Mouse (Mus musculus) spleen, adult 2 months (tissue): ENCODE data around the gene Ginm1. TPM values are rescaled to one million over a fixed set of nuclear protein-coding genes. Genes with fewer than 3 reads are reported as not detected.

Experiments used
- DNase-seq, 2 experiments: peaks; one replicate each; pipeline versions ENCODE4 v3.0.0 to v3.0.0-alpha.2; 2012 to 2021; ENCODE audit warnings: low spot score in 2 of 2, low read depth in 1 of 2
- H3K27ac ChIP-seq: fragments of 200-500 bp; 2 replicates; pipeline ENCODE4 v1.5.1; 2012; ENCODE audit warnings: low read length, inconsistent platforms; ENCODE audit not compliant: insufficient read depth
- H3K27me3 ChIP-seq: fragments of 200-500 bp; 2 replicates; pipeline ENCODE4 v1.6.1; 2012; ENCODE audit warnings: mild to moderate bottlenecking, moderate library complexity, low read length, inconsistent platforms; ENCODE audit not compliant: control insufficient read depth, insufficient read depth
- H3K36me3 ChIP-seq: fragments of 200-500 bp; 2 replicates; pipeline ENCODE4 v1.6.1; 2012; ENCODE audit warnings: mild to moderate bottlenecking, low read length, inconsistent platforms; ENCODE audit not compliant: control insufficient read depth, insufficient read depth
- H3K4me1 ChIP-seq: fragments of 200-500 bp; 2 replicates; pipeline ENCODE4 v1.6.1; 2011; ENCODE audit warnings: inconsistent platforms; ENCODE audit not compliant: control insufficient read depth, insufficient read depth, insufficient read length
- H3K4me3 ChIP-seq: fragments of 200-500 bp; 2 replicates; pipeline ENCODE4 v1.5.1; 2011; ENCODE audit warnings: mild to moderate bottlenecking, inconsistent platforms; ENCODE audit not compliant: insufficient read depth, insufficient read length; ENCODE audit errors: extremely low read depth
- CTCF ChIP-seq: fragments of 200-500 bp; IDR thresholded peaks from 2 replicates; pipeline ENCODE4 v1.5.1; 2011; ENCODE audit warnings: mild to moderate bottlenecking, inconsistent platforms; ENCODE audit not compliant: insufficient read depth, insufficient read length, insufficient replicate concordance; ENCODE audit errors: extremely low read depth
- POLR2A ChIP-seq: fragments of 200-500 bp; IDR thresholded peaks from 2 replicates; pipeline ENCODE4 v1.6.1; 2011; ENCODE audit warnings: low read depth, low read length, inconsistent platforms
- WGBS: fragments of 180-500 bp; shearing (Covaris S2); methylation state at CpG from one replicate; pipeline ENCODE4 v1.1.7; 2018; 5-methylcytosine and 5-hydroxymethylcytosine counted together
- polyA plus RNA-seq: library from polyadenylated mRNA; depleted of rRNA; stranded (reverse); fragments of >200 nt; gene quantifications from 2 replicates; pipeline ENCODE4 v1.2.3, GENCODE M21; 2012

Gene Ginm1
- polyA plus RNA-seq, 1 experiment: 9.2 TPM

DNA sequence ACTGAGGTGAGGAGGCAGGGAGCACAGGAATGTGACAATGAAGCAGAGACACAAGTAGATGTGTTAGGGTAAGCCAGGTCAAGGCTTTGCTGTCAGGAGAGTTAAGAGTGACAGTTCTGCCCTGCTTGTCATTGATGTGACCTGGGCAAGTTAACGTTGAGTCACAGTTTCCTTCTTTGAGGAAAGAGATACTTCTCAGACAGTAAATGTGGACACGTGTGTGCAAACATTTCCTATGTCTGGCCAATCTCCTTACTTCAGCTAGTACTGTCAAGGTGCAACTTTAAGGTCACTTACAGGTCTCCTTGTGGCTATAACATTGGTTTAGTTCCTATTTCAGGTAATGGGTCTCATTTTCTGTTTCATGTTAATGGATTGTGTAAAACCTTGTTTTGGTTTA lies 23.9 kb upstream of the Ginm1 start:
- TF ChIP-seq POLR2A (no peak), CTCF (no peak)
- WGBS: 67% methylated on average over 2 of the region's 2 CpGs
- H3K4me1 ChIP-seq: no peaks in the 10 kb centered on the region; the same call in 1 of the 2 replicates
- H3K27me3 ChIP-seq: no peaks in the 10 kb centered on the region
- no peak overlapping the region for H3K4me3 ChIP-seq
- no peak for DNase-seq
- no peak overlapping the region for H3K27ac ChIP-seq
- peaks cover 16% of the 10 kb centered on the region for H3K36me3 ChIP-seq

DNA sequence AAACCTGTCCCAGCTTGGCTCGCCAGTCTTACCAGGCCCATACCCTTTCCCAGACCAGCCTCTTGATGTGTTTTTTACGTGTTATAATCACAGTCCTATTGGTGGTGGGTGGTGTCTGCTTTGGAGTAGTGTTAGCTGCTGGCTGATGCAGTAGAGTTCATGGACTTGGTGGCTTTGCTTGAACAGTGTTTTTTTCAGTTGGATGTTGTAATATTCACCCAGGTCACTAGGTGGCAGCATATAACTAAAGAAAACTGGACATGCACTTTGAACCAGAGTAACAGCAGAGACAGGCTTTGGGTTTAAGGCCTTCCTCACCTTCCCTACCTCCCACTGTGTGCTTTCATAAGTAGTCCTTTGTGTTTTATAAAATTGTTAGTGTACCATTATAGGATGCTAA lies 17.3 kb upstream of the Ginm1 start:
- 50% methylated on average over 2 of the region's 2 CpGs for WGBS
- peak; percentile 19; the same call in 1 of the 2 replicates for TF ChIP-seq CTCF
- no peak for TF ChIP-seq POLR2A
- peak; percentile 48 to 55 for DNase-seq
- Histone ChIP-seq H3K4me1 (no peaks in the 10 kb centered on the region), H3K36me3 (peaks cover 36% of the 10 kb centered on the region), H3K27me3 (no peaks in the 10 kb centered on the region), H3K4me3 (no peak overlapping the region), H3K27ac (no peak overlapping the region)

DNA sequence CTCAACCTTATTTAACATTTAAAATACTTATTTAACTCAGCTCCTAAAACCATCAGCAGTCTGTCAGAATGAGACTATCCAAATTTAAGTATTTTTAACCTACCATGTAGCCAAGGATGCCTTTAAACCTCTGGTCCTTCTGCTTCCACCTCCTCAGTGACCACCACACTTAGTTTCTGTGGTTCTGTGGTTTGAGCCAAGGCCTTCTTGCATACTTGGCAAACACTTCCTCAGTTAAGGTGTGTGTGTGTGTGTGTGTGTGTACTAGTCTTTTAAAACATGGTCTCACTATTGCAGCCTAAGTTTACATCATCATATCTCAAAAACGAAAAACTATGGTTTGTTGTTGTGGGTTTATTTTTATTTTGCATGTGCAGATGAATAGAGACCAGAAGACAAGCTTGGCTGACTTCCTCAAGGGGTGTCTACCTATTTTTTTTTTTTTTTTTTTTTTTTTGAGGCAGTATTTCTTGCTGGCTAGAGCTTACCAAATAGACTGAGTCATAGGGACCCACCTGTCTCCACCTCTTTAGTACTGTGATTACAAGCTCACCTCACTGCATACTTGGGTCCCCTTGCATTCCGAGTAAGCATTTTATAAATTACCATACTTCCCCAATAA lies 10.0 kb upstream of the Ginm1 start:
- 87% methylated on average over 2 of the region's 2 CpGs for WGBS
- TF ChIP-seq CTCF (no peak), POLR2A (no peak)

DNA sequence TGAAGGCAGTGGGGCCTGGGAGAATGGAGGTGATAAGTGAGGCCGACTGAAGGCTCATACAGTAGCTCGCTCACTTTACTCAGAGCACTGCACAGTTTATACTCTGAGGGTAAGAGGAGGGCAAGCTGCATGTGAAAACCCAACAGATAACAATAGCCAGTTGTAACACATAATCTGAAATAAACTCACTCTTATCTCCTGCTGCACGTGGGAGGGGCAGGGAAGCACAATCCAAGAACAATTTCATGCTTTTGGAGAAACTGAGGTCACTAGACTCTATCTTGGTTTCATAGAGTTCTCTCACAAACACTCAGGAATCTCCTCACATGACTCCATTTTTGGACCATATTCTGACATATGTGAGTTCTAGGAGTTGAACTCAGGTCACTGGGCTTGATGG lies 8.6 kb upstream of the Ginm1 start:
- no peak for DNase-seq
- TF ChIP-seq POLR2A (no peak), CTCF (no peak)
- Histone ChIP-seq H3K27ac (no peak overlapping the region), H3K4me1 (no peaks in the 10 kb centered on the region), H3K4me3 (no peak overlapping the region), H3K27me3 (no peaks in the 10 kb centered on the region), H3K36me3 (peaks cover 48% of the 10 kb centered on the region)
- WGBS: 84% methylated on average over 3 of the region's 3 CpGs

More for the DNA sequence above, 10.0 kb upstream of the Ginm1 start:
- H3K4me3 ChIP-seq: no peak overlapping the region
- H3K4me1 ChIP-seq: no peaks in the 10 kb centered on the region
- no peaks in the 10 kb centered on the region for H3K27me3 ChIP-seq
- no peak for DNase-seq
- no peak overlapping the region for H3K27ac ChIP-seq
- peaks cover 48% of the 10 kb centered on the region for H3K36me3 ChIP-seq

DNA sequence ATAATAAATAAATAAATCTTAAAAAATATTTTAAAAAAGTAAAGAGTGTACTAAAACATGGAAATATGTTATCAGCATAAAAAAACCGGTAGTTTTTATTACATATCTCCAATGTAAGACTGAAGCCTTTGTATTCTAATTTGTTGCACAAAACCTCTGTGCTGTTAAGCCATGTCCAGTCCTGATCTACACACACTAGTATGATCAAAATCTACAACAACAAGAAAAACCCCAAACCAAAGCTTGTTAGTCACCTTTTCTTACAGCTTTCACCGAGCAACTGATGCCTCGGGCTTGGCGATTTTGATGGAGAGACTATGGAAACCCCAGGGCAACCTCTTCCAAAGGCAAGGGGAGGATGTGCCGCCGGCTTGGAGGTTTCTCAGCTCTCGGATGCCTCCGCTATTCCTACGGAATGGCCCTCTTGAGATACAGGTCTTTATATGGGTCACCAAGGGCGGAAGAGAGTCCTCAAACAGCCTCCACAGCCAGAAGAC lies 322 bp downstream of the Ginm1 start:
- WGBS: under 1% methylated on average over 10 of the region's 10 CpGs
- peak overlapping the region; percentile 62 for H3K27ac ChIP-seq
- no peak for TF ChIP-seq CTCF
- no peak for TF ChIP-seq POLR2A

DNA sequence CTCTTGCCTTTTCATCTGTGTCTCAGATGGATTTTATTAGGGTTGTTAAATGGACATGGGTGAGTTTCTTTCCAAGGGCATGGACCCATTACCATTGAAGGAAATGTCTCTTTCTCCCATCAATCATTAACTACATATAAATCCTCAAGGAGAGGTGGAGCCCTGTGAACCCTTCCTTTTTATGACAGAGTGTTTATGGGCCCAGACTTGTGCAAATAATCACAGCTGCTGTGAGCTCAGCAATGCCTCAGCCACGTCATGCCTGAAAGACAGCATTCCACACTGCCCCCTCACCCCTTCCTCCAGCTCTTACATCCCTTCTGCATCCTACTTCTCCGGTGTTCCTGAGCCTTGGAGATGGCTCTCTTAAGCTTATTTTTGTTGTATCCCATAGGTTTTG lies 5.3 kb downstream of the Ginm1 start:
- TF ChIP-seq CTCF (no peak), POLR2A (no peak)
- Histone ChIP-seq H3K36me3 (no peaks in the 10 kb centered on the region), H3K4me1 (no peaks in the 10 kb centered on the region), H3K27me3 (no peaks in the 10 kb centered on the region), H3K4me3 (no peak overlapping the region), H3K27ac (no peak overlapping the region)
- no peak for DNase-seq
- 86% methylated on average over 2 of the region's 2 CpGs for WGBS

More for the DNA sequence above, 322 bp downstream of the Ginm1 start:
- H3K4me3 ChIP-seq: peak overlapping the region; percentile 94
- H3K4me1 ChIP-seq: peaks cover 4% of the 10 kb centered on the region; the same call in 1 of the 2 replicates
- peaks cover 4% of the 10 kb centered on the region for H3K36me3 ChIP-seq
- no peak for DNase-seq
- H3K27me3 ChIP-seq: no peaks in the 10 kb centered on the region

DNA sequence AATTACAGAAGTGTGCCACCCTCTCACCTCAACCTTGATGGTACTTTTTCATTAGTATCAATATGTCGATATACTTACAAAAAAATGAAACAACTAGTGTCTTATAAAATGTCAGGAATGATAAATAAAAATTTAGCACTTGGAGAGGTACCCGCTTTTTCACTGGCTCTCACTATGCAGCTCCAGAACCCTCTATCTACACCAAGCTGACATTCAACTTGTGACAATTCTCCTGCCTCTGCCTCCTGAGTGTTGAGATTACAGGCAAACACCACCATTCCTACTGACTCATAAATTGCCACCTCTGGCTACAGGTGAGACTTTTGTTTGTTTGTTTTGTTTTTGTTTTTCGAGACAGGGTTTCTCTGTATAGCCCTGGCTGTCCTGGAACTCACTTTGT lies 11.4 kb downstream of the Ginm1 start:
- WGBS: 51% methylated on average over 3 of the region's 3 CpGs
- Histone ChIP-seq H3K27me3 (no peaks in the 10 kb centered on the region), H3K27ac (no peak overlapping the region), H3K4me1 (peaks cover 3% of the 10 kb centered on the region), H3K4me3 (peak overlapping the region; percentile 49), H3K36me3 (peaks cover 9% of the 10 kb centered on the region)
- DNase-seq: no peak
- no peak for TF ChIP-seq CTCF
- no peak for TF ChIP-seq POLR2A
